Mouse (Mus musculus): ENCODE measurements around the gene Fhod1. TPM values are rescaled to one million over a fixed set of nuclear protein-coding genes. Genes with fewer than 3 reads are reported as not detected.

Gene Fhod1
- total RNA-seq, 2 experiments from 2014 or later: 2.3 to 5.0 TPM

Other genes with a start within 250 kb of the Fhod1 start
- gene Ces4a, start 216.2 kb downstream of the Fhod1 start, total RNA-seq (2015): not detected in 2 replicates
- gene Ces4a, start 216.2 kb downstream of the Fhod1 start, total RNA-seq (2017): not detected in 2 replicates
- gene Cbfb, start 177.3 kb downstream of the Fhod1 start, total RNA-seq (2015): 146 and 152 TPM in 2 replicates
- 157 and 178 TPM in 2 replicates for gene Cbfb, start 177.3 kb downstream of the Fhod1 start, total RNA-seq (2017)
- gene D230025D16Rik, start 122.8 kb downstream of the Fhod1 start, total RNA-seq (2015): 20.8 and 31.3 TPM in 2 replicates
- 21.2 and 23.9 TPM in 2 replicates for gene D230025D16Rik, start 122.8 kb downstream of the Fhod1 start, total RNA-seq (2017)
- 0.22 and 0.27 TPM in 2 replicates for gene B3gnt9, start 92.8 kb downstream of the Fhod1 start, total RNA-seq (2015)
- gene B3gnt9, start 92.8 kb downstream of the Fhod1 start, total RNA-seq (2017): 0.17 and 0.37 TPM in 2 replicates
- gene Tradd, start 83.3 kb downstream of the Fhod1 start, total RNA-seq (2015): 7.0 and 8.7 TPM in 2 replicates
- 14.2 and 15.4 TPM in 2 replicates for gene Tradd, start 83.3 kb downstream of the Fhod1 start, total RNA-seq (2017)
- 2.3 and 3.2 TPM in 2 replicates for gene Fbxl8, start 83.3 kb downstream of the Fhod1 start, total RNA-seq (2015)
- gene Fbxl8, start 83.3 kb downstream of the Fhod1 start, total RNA-seq (2017): 1.2 and 2.3 TPM in 2 replicates
- not detected in 2 replicates for gene Hsf4, start 78.2 kb downstream of the Fhod1 start, total RNA-seq (2015)
- not detected in 2 replicates for gene Hsf4, start 78.2 kb downstream of the Fhod1 start, total RNA-seq (2017)
- not detected in 2 replicates for gene Nol3, start 71.8 kb downstream of the Fhod1 start, total RNA-seq (2015)
- gene Nol3, start 71.8 kb downstream of the Fhod1 start, total RNA-seq (2017): 0.04 TPM in 1 of 2 replicates, not detected in the other
- gene 4931428F04Rik, start 58.1 kb downstream of the Fhod1 start, total RNA-seq (2015): 2.1 and 4.2 TPM in 2 replicates
- gene 4931428F04Rik, start 58.1 kb downstream of the Fhod1 start, total RNA-seq (2017): 1.5 and 1.8 TPM in 2 replicates
- 0.52 and 0.61 TPM in 2 replicates for gene Exoc3l, start 51.9 kb downstream of the Fhod1 start, total RNA-seq (2015)
- gene Exoc3l, start 51.9 kb downstream of the Fhod1 start, total RNA-seq (2017): 0.20 and 1.6 TPM in 2 replicates
- 121 and 126 TPM in 2 replicates for gene E2f4, start 50.3 kb downstream of the Fhod1 start, total RNA-seq (2015)
- gene E2f4, start 50.3 kb downstream of the Fhod1 start, total RNA-seq (2017): 47.0 and 53.6 TPM in 2 replicates
- 0.49 and 0.71 TPM in 2 replicates for gene Elmo3, start 42.4 kb downstream of the Fhod1 start, total RNA-seq (2015)
- 0.33 and 0.88 TPM in 2 replicates for gene Elmo3, start 42.4 kb downstream of the Fhod1 start, total RNA-seq (2017)
- gene Lrrc29, start 21.7 kb downstream of the Fhod1 start, total RNA-seq (2015): 1.2 and 2.0 TPM in 2 replicates
- 1.3 and 2.9 TPM in 2 replicates for gene Lrrc29, start 21.7 kb downstream of the Fhod1 start, total RNA-seq (2017)
- gene Tmem208, start 21.6 kb downstream of the Fhod1 start, total RNA-seq (2015): 70.7 and 84.0 TPM in 2 replicates
- 41.0 and 50.3 TPM in 2 replicates for gene Tmem208, start 21.6 kb downstream of the Fhod1 start, total RNA-seq (2017)
- 0.54 and 0.79 TPM in 2 replicates for gene Slc9a5, start 890 bp upstream of the Fhod1 start, total RNA-seq (2015)
- gene Slc9a5, start 890 bp upstream of the Fhod1 start, total RNA-seq (2017): under 0.01 and 0.61 TPM in 2 replicates
- gene Plekhg4, start 25.3 kb upstream of the Fhod1 start, total RNA-seq (2015): not detected in 2 replicates
- gene Plekhg4, start 25.3 kb upstream of the Fhod1 start, total RNA-seq (2017): not detected in 2 replicates
- not detected in 2 replicates for gene Kctd19, start 65.5 kb upstream of the Fhod1 start, total RNA-seq (2015)
- gene Kctd19, start 65.5 kb upstream of the Fhod1 start, total RNA-seq (2017): 0.12 TPM in 1 of 2 replicates, not detected in the other
- gene Lrrc36, start 65.6 kb upstream of the Fhod1 start, total RNA-seq (2015): 0.30 TPM in 1 of 2 replicates, not detected in the other
- 0.91 and 1.2 TPM in 2 replicates for gene Lrrc36, start 65.6 kb upstream of the Fhod1 start, total RNA-seq (2017)
- 0.27 TPM in 1 of 2 replicates, not detected in the other for gene Tppp3, start 123.6 kb upstream of the Fhod1 start, total RNA-seq (2015)
- gene Tppp3, start 123.6 kb upstream of the Fhod1 start, total RNA-seq (2017): 0.57 and 2.4 TPM in 2 replicates
- gene Zdhhc1, start 148.9 kb upstream of the Fhod1 start, total RNA-seq (2015): 4.8 and 5.7 TPM in 2 replicates
- gene Zdhhc1, start 148.9 kb upstream of the Fhod1 start, total RNA-seq (2017): 2.7 and 5.0 TPM in 2 replicates
- 0.10 and 0.12 TPM in 2 replicates for gene Hsd11b2, start 170.8 kb upstream of the Fhod1 start, total RNA-seq (2015)
- not detected in 2 replicates for gene Hsd11b2, start 170.8 kb upstream of the Fhod1 start, total RNA-seq (2017)
- gene Atp6v0d1, start 218.1 kb upstream of the Fhod1 start, total RNA-seq (2015): 137 and 142 TPM in 2 replicates
- gene Atp6v0d1, start 218.1 kb upstream of the Fhod1 start, total RNA-seq (2017): 50.5 and 56.6 TPM in 2 replicates

Measured in megakaryocyte progenitor cell, adult 5-6 weeks (primary cell).